Mouse (Mus musculus) hindbrain, embryonic 16.5 days (tissue): ENCODE data around the gene Exoc4. TPM values are rescaled to one million over a fixed set of nuclear protein-coding genes. Genes with fewer than 3 reads are reported as not detected.

Experiments used
- ATAC-seq: fragments of 200-750 bp; cut with Nextera tagmentation; 2 replicates; pipeline ENCODE4 v1.8.0; 2017; ENCODE audit warnings: moderate TSS enrichment, moderate library complexity
- H3K27ac ChIP-seq: fragments of 300-500 bp; sonication (generic); 2 replicates; pipeline ENCODE4 v1.5.1; 2014; ENCODE audit warnings: low read depth, mild to moderate bottlenecking, control low read depth, low read length, moderate library complexity
- H3K27me3 ChIP-seq: fragments of 300-500 bp; sonication (generic); replicated peaks from 2 replicates; pipeline ENCODE4 v1.6.1; 2014; ENCODE audit warnings: low read length; ENCODE audit not compliant: control insufficient read depth, insufficient read depth
- H3K36me3 ChIP-seq: fragments of 300-500 bp; sonication (generic); 2 replicates; pipeline ENCODE4 v1.6.1; 2014; ENCODE audit warnings: mild to moderate bottlenecking, low read length, moderate library complexity, mixed read lengths; ENCODE audit not compliant: control insufficient read depth, insufficient read depth
- H3K4me1 ChIP-seq: fragments of 300-500 bp; sonication (generic); 2 replicates; pipeline ENCODE4 v1.6.1; 2014; ENCODE audit warnings: low read depth, low read length; ENCODE audit not compliant: control insufficient read depth, insufficient read depth
- H3K4me2 ChIP-seq: fragments of 300-500 bp; sonication (generic); 2 replicates; pipeline ENCODE4 v1.6.1; 2014; ENCODE audit warnings: mild to moderate bottlenecking, low read length, control low read depth, moderate library complexity
- H3K4me3 ChIP-seq: fragments of 300-500 bp; sonication (generic); 2 replicates; pipeline ENCODE4 v1.5.1; 2014; ENCODE audit warnings: mild to moderate bottlenecking, low read length, control low read depth, moderate library complexity
- H3K9ac ChIP-seq: fragments of 300-500 bp; sonication (generic); 2 replicates; pipeline ENCODE4 v1.6.1; 2014; ENCODE audit warnings: low read depth, mild to moderate bottlenecking, control low read depth, low read length, moderate library complexity
- H3K9me3 ChIP-seq: fragments of 300-500 bp; sonication (generic); 2 replicates; pipeline ENCODE4 v1.6.1; 2014; ENCODE audit warnings: mild to moderate bottlenecking, low read length, moderate library complexity; ENCODE audit not compliant: control insufficient read depth
- WGBS: fragments of 180-500 bp; shearing (Covaris S2); extraction: QIAGEN DNeasy Blood & Tissue Kit; methylation state at CpG from one replicate; pipeline ENCODE4 v1.1.7; 2014; 5-methylcytosine and 5-hydroxymethylcytosine counted together
- polyA plus RNA-seq: library from polyadenylated mRNA; unstranded; fragments of >200 nt; fragmentation: Nextera tagmentation; extraction: Ambion mirVana; gene quantifications from 2 replicates; pipeline ENCODE4 v1.2.1, GENCODE M21; 2015

The Exoc4 gene
- polyA plus RNA-seq, 1 experiment from 2014 or later, result 46.0 TPM

GRCm38 (mm10) chr6:33722811-33723210, 473.9 kb downstream of the Exoc4 start:
- Histone ChIP-seq H3K36me3 (no peaks in the 10 kb centered on the region), H3K9me3 (no peaks in the 10 kb centered on the region), H3K27me3 (no peaks in the 10 kb centered on the region), H3K27ac (no peak overlapping the region), H3K9ac (no peak overlapping the region), H3K4me2 (no peak overlapping the region), H3K4me1 (no peaks in the 10 kb centered on the region), H3K4me3 (no peak overlapping the region)
- 97% methylated on average over 2 of the region's 2 CpGs for WGBS
- ATAC-seq, result no peak

GRCm38 (mm10) chr6:33724596-33724995, 475.7 kb downstream of the Exoc4 start:
- no peaks in the 10 kb centered on the region for H3K9me3 ChIP-seq
- H3K9ac ChIP-seq, result no peak overlapping the region
- no peaks in the 10 kb centered on the region for H3K27me3 ChIP-seq
- no peak overlapping the region for H3K4me2 ChIP-seq
- 73% methylated on average over 3 of the region's 3 CpGs for WGBS
- no peak overlapping the region for H3K4me3 ChIP-seq
- no peak for ATAC-seq
- no peaks in the 10 kb centered on the region for H3K36me3 ChIP-seq
- no peaks in the 10 kb centered on the region for H3K4me1 ChIP-seq
- H3K27ac ChIP-seq, result no peak overlapping the region

GRCm38 (mm10) chr6:33727271-33727670, 478.4 kb downstream of the Exoc4 start:
- Histone ChIP-seq H3K27ac (no peak overlapping the region), H3K4me3 (no peak overlapping the region), H3K9me3 (no peaks in the 10 kb centered on the region), H3K4me1 (no peaks in the 10 kb centered on the region), H3K27me3 (no peaks in the 10 kb centered on the region), H3K36me3 (no peaks in the 10 kb centered on the region), H3K9ac (no peak overlapping the region), H3K4me2 (no peak overlapping the region)
- no peak for ATAC-seq
- WGBS, result 63% methylated on average over 1 of the region's 1 CpGs

GRCm38 (mm10) chr6:33732214-33732613, 483.3 kb downstream of the Exoc4 start:
- ATAC-seq, result no peak
- Histone ChIP-seq H3K36me3 (no peaks in the 10 kb centered on the region), H3K4me1 (peaks cover 2% of the 10 kb centered on the region; the same call in 1 of the 2 replicates), H3K9ac (no peak overlapping the region), H3K4me3 (no peak overlapping the region), H3K9me3 (no peaks in the 10 kb centered on the region), H3K4me2 (no peak overlapping the region), H3K27ac (no peak overlapping the region), H3K27me3 (no peaks in the 10 kb centered on the region)
- 40% methylated on average over 2 of the region's 2 CpGs for WGBS

- no peak overlapping the region for H3K9ac ChIP-seq
- no peak overlapping the region for H3K4me2 ChIP-seq
- ATAC-seq, result no peak
- H3K4me3 ChIP-seq, result no peak overlapping the region
- H3K9me3 ChIP-seq, result no peaks in the 10 kb centered on the region
- H3K4me1 ChIP-seq, result peaks cover 2% of the 10 kb centered on the region; the same call in 1 of the 2 replicates
- H3K27ac ChIP-seq, result no peak overlapping the region
- H3K27me3 ChIP-seq, result no peaks in the 10 kb centered on the region
- H3K36me3 ChIP-seq, result no peaks in the 10 kb centered on the region
Measured at GRCm38 (mm10) chr6:33733602-33734001, 484.7 kb downstream of the Exoc4 start.

GRCm38 (mm10) chr6:33734032-33734431, 485.1 kb downstream of the Exoc4 start:
- 67% methylated on average over 3 of the region's 3 CpGs for WGBS
- H3K27ac ChIP-seq, result no peak overlapping the region
- no peak for ATAC-seq

GRCm38 (mm10) chr6:33738857-33739291, 490.0 kb downstream of the Exoc4 start:
- 8% methylated on average over 3 of the region's 3 CpGs for WGBS
- H3K27ac ChIP-seq, result peak overlapping the region; percentile 21
- no peak overlapping the region for H3K4me3 ChIP-seq
- H3K4me2 ChIP-seq, result no peak overlapping the region
- H3K9ac ChIP-seq, result no peak overlapping the region
- 0 out of 2 replicates have a peak, but pooled peaks cover 5% of the 10 kb centered on the region for H3K9me3 ChIP-seq
- no peaks in the 10 kb centered on the region for H3K27me3 ChIP-seq
- peak; percentile 52 for ATAC-seq
- H3K36me3 ChIP-seq, result no peaks in the 10 kb centered on the region
- peaks cover 6% of the 10 kb centered on the region for H3K4me1 ChIP-seq

More at GRCm38 (mm10) chr6:33734032-33734431, 485.1 kb downstream of the Exoc4 start:
- Histone ChIP-seq H3K27me3 (no peaks in the 10 kb centered on the region), H3K4me1 (peaks cover 5% of the 10 kb centered on the region), H3K4me2 (no peak overlapping the region), H3K36me3 (no peaks in the 10 kb centered on the region), H3K9ac (no peak overlapping the region), H3K9me3 (no peaks in the 10 kb centered on the region), H3K4me3 (no peak overlapping the region)

- Histone ChIP-seq H3K4me2 (no peak overlapping the region), H3K9ac (no peak overlapping the region), H3K9me3 (0 out of 2 replicates have a peak, but pooled peaks cover 5% of the 10 kb centered on the region), H3K4me3 (no peak overlapping the region), H3K4me1 (peaks cover 4% of the 10 kb centered on the region), H3K27me3 (no peaks in the 10 kb centered on the region), H3K36me3 (no peaks in the 10 kb centered on the region), H3K27ac (peak overlapping the region; percentile 44)
- WGBS, result 33% methylated on average over 4 of the region's 4 CpGs
- ATAC-seq, result peak; percentile 45
Measured at GRCm38 (mm10) chr6:33739304-33739703, 490.4 kb downstream of the Exoc4 start.

- WGBS, result 93% methylated on average over 5 of the region's 5 CpGs
- Histone ChIP-seq H3K4me1 (no peaks in the 10 kb centered on the region), H3K36me3 (no peaks in the 10 kb centered on the region), H3K4me3 (no peak overlapping the region), H3K9me3 (no peaks in the 10 kb centered on the region), H3K27me3 (no peaks in the 10 kb centered on the region), H3K9ac (no peak overlapping the region), H3K27ac (no peak overlapping the region), H3K4me2 (no peak overlapping the region)
- ATAC-seq, result no peak
Measured at GRCm38 (mm10) chr6:33755976-33756375, 507.1 kb downstream of the Exoc4 start.

GRCm38 (mm10) chr6:33761557-33761956, 512.7 kb downstream of the Exoc4 start:
- Histone ChIP-seq H3K27ac (no peak overlapping the region), H3K4me2 (no peak overlapping the region), H3K9ac (no peak overlapping the region), H3K27me3 (no peaks in the 10 kb centered on the region), H3K4me3 (no peak overlapping the region), H3K4me1 (no peaks in the 10 kb centered on the region), H3K9me3 (no peaks in the 10 kb centered on the region), H3K36me3 (no peaks in the 10 kb centered on the region)
- ATAC-seq, result no peak
